Mouse (Mus musculus) CH12.LX (cell line): Measurements from ENCODE around the gene Rpl9-ps6. TPM values are rescaled to one million over a fixed set of nuclear protein-coding genes. Genes with fewer than 3 reads are reported as not detected.
"Not testable (repeated sequence)": the region's sequence is repeated elsewhere in the genome, so short reads cannot be mapped to it uniquely, and the experiment has no call there.

ENCODE experiments used
- DNase-seq: peaks from one replicate; pipeline ENCODE4 v3.0.0-alpha.2; 2013; ENCODE audit errors: extremely low read depth
- H3K27ac ChIP-seq: 2 replicates; pipeline ENCODE4 v1.5.1; 2012; ENCODE audit warnings: low read depth, mild to moderate bottlenecking, control low read depth, moderate library complexity; ENCODE audit not compliant: insufficient read depth
- H3K27me3 ChIP-seq: replicated peaks from 2 replicates; pipeline ENCODE3; 2012; ENCODE audit warnings: inconsistent platforms
- H3K36me3 ChIP-seq, 2 experiments: replicated peaks in 1 of 2; 2 replicates each; pipeline versions ENCODE3 to v1.6.1; 2012; ENCODE audit warnings: inconsistent platforms in 1 of 2, low read length in 1 of 2, mild to moderate bottlenecking in 1 of 2, mixed read lengths in 1 of 2, moderate library complexity in 1 of 2; ENCODE audit not compliant: control insufficient read depth in 1 of 2, insufficient read depth in 1 of 2
- H3K4me1 ChIP-seq, 2 experiments: 2 replicates each; pipeline ENCODE4 v1.6.1; 2012; ENCODE audit warnings: inconsistent platforms in 1 of 2, moderate library complexity in 1 of 2; ENCODE audit not compliant: insufficient read depth in 2 of 2, control insufficient read depth in 1 of 2
- H3K4me2 ChIP-seq: 2 replicates; pipeline ENCODE4 v1.6.1; 2012; ENCODE audit warnings: low read depth, mild to moderate bottlenecking, control low read depth; ENCODE audit not compliant: poor library complexity, insufficient read depth, severe bottlenecking
- H3K4me3 ChIP-seq, 3 experiments: fragments of 150-350 bp in 1 of 3; sonication (generic) in 1 of 3; replicated peaks in 1 of 3; 2 replicates each; pipeline versions ENCODE3 to v1.5.1; 2011 to 2012; ENCODE audit warnings: low read depth in 2 of 3, low read length in 2 of 3, mild to moderate bottlenecking in 2 of 3, moderate library complexity in 2 of 3, control low read depth in 1 of 3, improper control_type of control experiment in 1 of 3, inconsistent platforms in 1 of 3, mixed read lengths in 1 of 3; ENCODE audit not compliant: poor library complexity in 1 of 3
- H3K79me2 ChIP-seq: replicated peaks from 2 replicates; pipeline ENCODE4 v1.6.1; 2012; ENCODE audit warnings: mild to moderate bottlenecking, moderate library complexity; ENCODE audit not compliant: control insufficient read depth, poor library complexity, insufficient read depth, severe bottlenecking; ENCODE audit errors: extremely low read depth
- H3K9ac ChIP-seq: 2 replicates; pipeline ENCODE4 v1.6.1; 2012; ENCODE audit warnings: low read depth, mild to moderate bottlenecking, control low read depth, moderate library complexity; ENCODE audit not compliant: insufficient read depth
- H3K9me3 ChIP-seq: replicated peaks from 2 replicates; pipeline ENCODE3; 2012; ENCODE audit warnings: low read length, inconsistent platforms, mixed read lengths
- BHLHE40 ChIP-seq: IDR thresholded peaks from 2 replicates; pipeline ENCODE4 v1.6.1; 2011; ENCODE audit warnings: mild to moderate bottlenecking, low read depth, low read length, improper control_type of control experiment
- CHD1 ChIP-seq: IDR thresholded peaks from 2 replicates; pipeline ENCODE4 v1.6.1; 2012; ENCODE audit warnings: low read depth, low read length, improper control_type of control experiment, inconsistent platforms
- CHD2 ChIP-seq: IDR thresholded peaks from 2 replicates; pipeline ENCODE4 v1.6.1; 2011; ENCODE audit warnings: low read length, improper control_type of control experiment
- CTCF ChIP-seq, 2 experiments: IDR thresholded peaks in 1 of 2; conservative IDR thresholded peaks in 1 of 2; 2 replicates each; pipeline ENCODE4 v1.5.1; 2011 to 2012; ENCODE audit warnings: low read depth in 2 of 2, low read length in 2 of 2, improper control_type of control experiment in 1 of 2, inconsistent platforms in 1 of 2, mild to moderate bottlenecking in 1 of 2, moderate library complexity in 1 of 2
- ELF1 ChIP-seq: IDR thresholded peaks from 2 replicates; pipeline ENCODE4 v1.6.1; 2014; ENCODE audit warnings: low read depth, mild to moderate bottlenecking, inconsistent platforms, low read length, improper control_type of control experiment
- EP300 ChIP-seq: IDR thresholded peaks from 2 replicates; pipeline ENCODE4 v1.6.1; 2011; ENCODE audit warnings: low read length, improper control_type of control experiment
- ETS1 ChIP-seq: conservative IDR thresholded peaks from 2 replicates; pipeline ENCODE4 v1.6.1; 2012; ENCODE audit warnings: low read depth, mild to moderate bottlenecking, inconsistent platforms, low read length, improper control_type of control experiment, moderate library complexity
- HCFC1 ChIP-seq: IDR thresholded peaks from 2 replicates; pipeline ENCODE4 v1.6.1; 2012; ENCODE audit warnings: low read depth, mild to moderate bottlenecking, inconsistent platforms, low read length, improper control_type of control experiment
- IRF4 ChIP-seq: IDR thresholded peaks from 2 replicates; pipeline ENCODE4 v1.6.1; 2014; ENCODE audit warnings: low read depth, mild to moderate bottlenecking, inconsistent platforms, low read length, improper control_type of control experiment
- JUN ChIP-seq: IDR thresholded peaks from 2 replicates; pipeline ENCODE4 v1.6.1; 2011; ENCODE audit warnings: low read depth, mild to moderate bottlenecking, low read length, improper control_type of control experiment, moderate library complexity; ENCODE audit not compliant: insufficient read depth
- JUND ChIP-seq: conservative IDR thresholded peaks from 2 replicates; pipeline ENCODE4 v1.6.1; 2011; ENCODE audit warnings: low read depth, low read length, improper control_type of control experiment
- KAT2A ChIP-seq: IDR thresholded peaks from 2 replicates; pipeline ENCODE4 v1.6.1; 2012; ENCODE audit warnings: low read length, improper control_type of control experiment, inconsistent platforms; ENCODE audit not compliant: insufficient replicate concordance
- MAX ChIP-seq: IDR thresholded peaks from 2 replicates; pipeline ENCODE4 v1.6.1; 2011; ENCODE audit warnings: low read length, improper control_type of control experiment
- MAZ ChIP-seq: IDR thresholded peaks from 2 replicates; pipeline ENCODE4 v1.6.1; 2012; ENCODE audit warnings: low read depth, mild to moderate bottlenecking, inconsistent platforms, low read length, improper control_type of control experiment, moderate library complexity
- MEF2A ChIP-seq: IDR thresholded peaks from 2 replicates; pipeline ENCODE4 v1.6.1; 2014; ENCODE audit warnings: low read depth, mild to moderate bottlenecking, inconsistent platforms, low read length, improper control_type of control experiment, borderline replicate concordance
- MXI1 ChIP-seq: IDR thresholded peaks from 2 replicates; pipeline ENCODE4 v1.6.1; 2011; ENCODE audit warnings: mild to moderate bottlenecking, low read depth, low read length, improper control_type of control experiment
- PAX5 ChIP-seq: IDR thresholded peaks from 2 replicates; pipeline ENCODE4 v1.6.1; 2012; ENCODE audit warnings: low read length, inconsistent platforms, mixed read lengths
- POLR2AphosphoS2 ChIP-seq: IDR thresholded peaks from 2 replicates; pipeline ENCODE4 v1.6.1; 2011; ENCODE audit warnings: low read depth, low read length, improper control_type of control experiment
- RAD21 ChIP-seq: IDR thresholded peaks from 2 replicates; pipeline ENCODE4 v1.6.1; 2011; ENCODE audit warnings: low read depth, mild to moderate bottlenecking, low read length, improper control_type of control experiment, moderate library complexity
- RCOR1 ChIP-seq: conservative IDR thresholded peaks from 2 replicates; pipeline ENCODE4 v1.6.1; 2012; ENCODE audit warnings: low read depth, mild to moderate bottlenecking, inconsistent platforms, low read length, improper control_type of control experiment
- SIN3A ChIP-seq: IDR thresholded peaks from 2 replicates; pipeline ENCODE4 v1.6.1; 2012; ENCODE audit warnings: low read length, improper control_type of control experiment, inconsistent platforms
- SMC3 ChIP-seq: IDR thresholded peaks from 2 replicates; pipeline ENCODE4 v1.6.1; 2011; ENCODE audit warnings: low read depth, low read length, improper control_type of control experiment
- TBP ChIP-seq: conservative IDR thresholded peaks from 2 replicates; pipeline ENCODE4 v1.6.1; 2011; ENCODE audit warnings: low read depth, low read length, improper control_type of control experiment
- TCF12 ChIP-seq: IDR thresholded peaks from 2 replicates; pipeline ENCODE4 v1.6.1; 2014; ENCODE audit warnings: low read depth, mild to moderate bottlenecking, inconsistent platforms, low read length, improper control_type of control experiment
- UBTF ChIP-seq: IDR thresholded peaks from 2 replicates; pipeline ENCODE4 v1.6.1; 2012; ENCODE audit warnings: low read depth, mild to moderate bottlenecking, inconsistent platforms, low read length, improper control_type of control experiment, moderate library complexity
- USF2 ChIP-seq: conservative IDR thresholded peaks from 2 replicates; pipeline ENCODE4 v1.6.1; 2011; ENCODE audit warnings: low read depth, low read length, improper control_type of control experiment
- ZC3H11A ChIP-seq: IDR thresholded peaks from 2 replicates; pipeline ENCODE4 v1.6.1; 2012; ENCODE audit warnings: low read depth, mild to moderate bottlenecking, inconsistent platforms, low read length, improper control_type of control experiment
- ZKSCAN1 ChIP-seq: IDR thresholded peaks from 2 replicates; pipeline ENCODE4 v1.6.1; 2012; ENCODE audit warnings: low read depth, inconsistent platforms, low read length, improper control_type of control experiment, borderline replicate concordance
- ZMIZ1 ChIP-seq: IDR thresholded peaks from 2 replicates; pipeline ENCODE4 v1.6.1; 2012; ENCODE audit warnings: low read depth, mild to moderate bottlenecking, inconsistent platforms, low read length, improper control_type of control experiment
- ZNF384 ChIP-seq: IDR thresholded peaks from 2 replicates; pipeline ENCODE4 v1.6.1; 2012; ENCODE audit warnings: low read depth, low read length, improper control_type of control experiment, inconsistent platforms
- dilution Hi-C: fragments of 300-500 bp; cut with MboI; formaldehyde crosslinking; loops from 2 replicates; pipeline ENCODE4 v1.14.3; 2020; ENCODE audit warnings: low sequenced_read_pairs; ENCODE audit not compliant: extremely low pct_unique_long_range_greater_than_20kb, extremely low pct_ligation_motif_present
- in situ Hi-C: fragments of 300-500 bp; cut with MboI; formaldehyde crosslinking; loops from 3 replicates; pipeline ENCODE4 v1.14.3; 2019; ENCODE audit warnings: low sequenced_read_pairs, low pct_ligation_motif_present, low pct_unique_long_range_greater_than_20kb, mixed read lengths
- polyA plus RNA-seq: library from polyadenylated mRNA; unstranded; fragments of >175 nt; gene quantifications from 2 replicates; pipeline ENCODE4 v1.2.1, GENCODE M21; 2012; ENCODE audit warnings: low read depth; ENCODE audit not compliant: insufficient read length
- total RNA-seq, 2 experiments: library from RNA; depleted of rRNA; stranded (reverse); fragments of 300-350 nt in 1 of 2; fragments of >200 nt in 1 of 2; gene quantifications; 2 replicates each; pipeline ENCODE4 v1.2.3; 2012 to 2014

The Rpl9-ps6 gene
- total and polyA plus RNA-seq, 3 experiments = 145 to 843 (median 149) TPM

- H3K27me3 ChIP-seq, dilution Hi-C loops, H3K9me3 ChIP-seq, H3K36me3 ChIP-seq, in situ Hi-C loops: not testable (repeated sequence)
- TF ChIP-seq CTCF (conservative IDR thresholded peaks at IDR 0.05 in 1 of 2, IDR thresholded peaks at IDR 0.05 in 1 of 2; ENCODE audit: low read depth in 2 of 2, low read length in 2 of 2) = peak in 1 of 2 experiments; percentile 45; a peak in 2 of 4 replicates
- peak; percentile 16 for TF ChIP-seq SIN3A
- TF ChIP-seq SMC3 = 0 out of 2 replicates have a peak, but pooled peaks have one; percentile 3
- H3K4me2 ChIP-seq = peak overlapping the region; percentile 65
- peaks cover 0 to 23% of the 10 kb centered on the region in 2 experiments; a peak in 2 of 4 replicates for H3K4me1 ChIP-seq
- H3K9ac ChIP-seq = peak overlapping the region; percentile 72
- peak overlapping the region; percentile 62 for H3K27ac ChIP-seq
- peak overlapping the region; percentile 74 to 86 (median 85) for H3K4me3 ChIP-seq
- DNase-seq = peak; percentile 46
- peaks cover 36% of the 10 kb centered on the region for H3K79me2 ChIP-seq
Observed at GRCm38 (mm10) chr19:32486106-32486724, 19.8 kb upstream of the Rpl9-ps6 start.

DNA sequence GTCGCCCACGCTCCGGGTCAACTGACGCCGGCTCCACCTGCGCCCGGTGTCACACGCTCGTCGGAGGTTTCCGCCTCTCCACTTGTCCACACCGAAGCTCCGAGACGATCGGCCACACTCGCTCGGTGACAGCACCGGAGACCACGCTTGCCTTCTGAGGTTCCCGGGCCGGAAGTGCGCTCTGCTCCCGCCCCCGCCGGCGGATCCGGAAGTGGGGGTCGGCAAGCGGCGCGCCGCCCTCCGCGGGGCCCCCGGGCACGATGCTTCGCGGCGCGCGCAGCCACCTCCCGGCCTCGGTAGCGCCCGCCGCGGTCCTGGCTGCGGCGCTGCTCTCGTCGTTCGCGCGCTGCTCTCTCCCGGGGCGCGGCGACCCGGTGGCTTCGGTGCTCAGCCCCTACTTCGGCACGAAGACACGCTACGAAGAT lies 19.3 kb upstream of the Rpl9-ps6 start, which contains the start of gene Minpp1:
TSS of gene Minpp1 (plus strand) at position 89 of the 425 bp plus-strand sequence.
- no peaks in the 10 kb centered on the region for H3K9me3 ChIP-seq
- no peaks in the 10 kb centered on the region for H3K36me3 ChIP-seq
- H3K4me3 ChIP-seq = peak within 1 kb of the TSS; percentile 74 to 86 (median 85)
- peak within 1 kb of the TSS; percentile 62 for H3K27ac ChIP-seq
- H3K9ac ChIP-seq = peak within 1 kb of the TSS; percentile 72
- peak within 1 kb of the TSS; percentile 65 for H3K4me2 ChIP-seq
- peak; percentile 73 for DNase-seq
- in situ Hi-C loops = no loop called here
- H3K27me3 ChIP-seq = no peaks in the 10 kb centered on the region
- peaks cover 0 to 20% of the 10 kb centered on the region in 2 experiments; a peak in 2 of 4 replicates for H3K4me1 ChIP-seq
- dilution Hi-C loops = no loop called here
- H3K79me2 ChIP-seq = peaks cover 32% of the 10 kb centered on the region
- TF ChIP-seq POLR2AphosphoS2 = 0 out of 2 replicates have a peak, but pooled peaks have one; percentile 27
- no peak for TF ChIP-seq CTCF (conservative IDR thresholded peaks at IDR 0.05 in 1 of 2, IDR thresholded peaks at IDR 0.05 in 1 of 2; ENCODE audit: low read depth in 2 of 2, low read length in 2 of 2)
- TF ChIP-seq EP300 = no peak
- no peak for TF ChIP-seq USF2
- no peak; the same call in 1 of the 2 replicates for TF ChIP-seq UBTF
- no peak for TF ChIP-seq PAX5
- 0 out of 2 replicates have a peak, but pooled peaks have one; percentile 17 for TF ChIP-seq BHLHE40
- peak; percentile 87 for TF ChIP-seq SIN3A
- TF ChIP-seq TCF12 = peak; percentile 91
- peak; percentile 79 for TF ChIP-seq ZMIZ1
- no peak for TF ChIP-seq CHD2
- TF ChIP-seq ETS1 = no peak
- TF ChIP-seq ZNF384 = no peak
- TF ChIP-seq KAT2A = peak; percentile 66; the same call in 1 of the 2 replicates
- TF ChIP-seq TBP = peak; percentile 57; the same call in 1 of the 2 replicates
- TF ChIP-seq ELF1 = peak; percentile 91
- TF ChIP-seq IRF4 = peak; percentile 35; the same call in 1 of the 2 replicates
- peak; percentile 80 for TF ChIP-seq HCFC1
- TF ChIP-seq ZC3H11A = no peak
- no peak for TF ChIP-seq SMC3
- no peak for TF ChIP-seq JUN
- TF ChIP-seq MAX = peak; percentile 83
- no peak for TF ChIP-seq ZKSCAN1
- peak; percentile 89 for TF ChIP-seq MAZ
- no peak for TF ChIP-seq JUND
- TF ChIP-seq RAD21 = no peak
- TF ChIP-seq RCOR1 = no peak
- TF ChIP-seq MXI1 = peak; percentile 97
- no peak for TF ChIP-seq CHD1
- peak; percentile 37; the same call in 1 of the 2 replicates for TF ChIP-seq MEF2A
